Mouse (Mus musculus) ES-E14 (cell line): ENCODE data around the gene Cdh13.

Experiments
- CHD2 ChIP-seq: IDR thresholded peaks from 2 replicates; pipeline ENCODE4 v1.6.1; 2014; ENCODE audit warnings: mild to moderate bottlenecking, low read depth, low read length, inconsistent platforms
- MAFK ChIP-seq: IDR thresholded peaks from 2 replicates; pipeline ENCODE4 v1.6.1; 2014; ENCODE audit warnings: mild to moderate bottlenecking, low read depth, low read length, inconsistent platforms; ENCODE audit not compliant: insufficient read depth

DNA sequence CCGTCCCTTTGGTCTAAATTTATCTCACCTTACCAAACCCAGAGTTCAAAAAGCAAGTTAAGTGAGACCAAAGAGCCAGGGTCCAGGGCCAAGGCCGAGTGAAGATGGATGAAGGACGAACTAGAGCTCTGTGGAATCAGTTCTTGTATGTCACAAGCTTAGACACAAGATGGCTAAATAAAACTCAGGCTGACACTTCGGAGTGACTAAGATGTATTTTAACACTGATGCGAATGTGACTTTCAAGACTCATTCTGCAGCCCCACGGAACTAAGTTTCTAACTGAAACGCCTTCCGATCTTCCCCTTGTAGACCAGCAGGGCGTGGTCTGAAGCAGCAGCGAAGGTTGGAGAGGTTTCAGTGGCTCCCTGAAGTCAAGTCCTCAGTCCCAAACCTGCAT is 334.7 kb downstream of the Cdh13 start:
- no peak for TF ChIP-seq MAFK
- no peak for TF ChIP-seq CHD2
